Mouse (Mus musculus) intestine, embryonic 14.5 days (tissue): Measurements from ENCODE around the gene Il20rb. TPM values are rescaled to one million over a fixed set of nuclear protein-coding genes. Genes with fewer than 3 reads are reported as not detected.

ENCODE experiments used
- ATAC-seq: fragments of 200-750 bp; cut with Nextera tagmentation; replicated peaks from 2 replicates; pipeline ENCODE4 v1.8.0; 2017; ENCODE audit warnings: low read depth, moderate number of reproducible peaks, moderate TSS enrichment, moderate library complexity; ENCODE audit not compliant: low FRiP score, low TSS enrichment
- DNase-seq: peaks from one replicate; pipeline ENCODE4 v3.0.0-alpha.2; 2018; ENCODE audit warnings: low spot score
- H3K27ac ChIP-seq: fragments of 300-500 bp; sonication (generic); 2 replicates; pipeline ENCODE4 v1.5.1; 2014; ENCODE audit warnings: low read depth, mild to moderate bottlenecking, control low read depth
- H3K27me3 ChIP-seq: fragments of 300-500 bp; sonication (generic); replicated peaks from 2 replicates; pipeline ENCODE4 v1.6.1; 2014; ENCODE audit warnings: low read length, control low read depth; ENCODE audit not compliant: control insufficient read depth, insufficient read depth
- H3K36me3 ChIP-seq: fragments of 300-500 bp; sonication (generic); 2 replicates; pipeline ENCODE4 v1.6.1; 2014; ENCODE audit warnings: low read length, control low read depth; ENCODE audit not compliant: control insufficient read depth, insufficient read depth
- H3K4me1 ChIP-seq: fragments of 300-500 bp; sonication (generic); replicated peaks from 2 replicates; pipeline ENCODE4 v1.6.1; 2014; ENCODE audit warnings: low read length, control low read depth, mixed read lengths; ENCODE audit not compliant: control insufficient read depth, insufficient read depth
- H3K4me2 ChIP-seq: fragments of 300-500 bp; sonication (generic); 2 replicates; pipeline ENCODE4 v1.6.1; 2014; ENCODE audit warnings: low read length
- H3K4me3 ChIP-seq: fragments of 300-500 bp; sonication (generic); 2 replicates; pipeline ENCODE4 v1.5.1; 2014; ENCODE audit warnings: low read depth, low read length, control low read depth, mixed read lengths
- H3K9ac ChIP-seq: fragments of 300-500 bp; sonication (generic); 2 replicates; pipeline ENCODE4 v1.6.1; 2014; ENCODE audit warnings: mild to moderate bottlenecking, low read length
- H3K9me3 ChIP-seq: fragments of 300-500 bp; sonication (generic); 2 replicates; pipeline ENCODE4 v1.6.1; 2016; ENCODE audit warnings: low read length, control low read depth; ENCODE audit not compliant: control insufficient read depth
- WGBS: fragments of 180-500 bp; shearing (Covaris S2); extraction: QIAGEN DNeasy Blood & Tissue Kit; methylation state at CpG from one replicate; pipeline ENCODE4 v1.1.7; 2014; 5-methylcytosine and 5-hydroxymethylcytosine counted together
- polyA plus RNA-seq: library from polyadenylated mRNA; unstranded; fragments of >200 nt; fragmentation: Nextera tagmentation; extraction: Ambion mirVana; gene quantifications from 2 replicates; pipeline ENCODE4 v1.2.1, GENCODE M21; 2014

Gene Il20rb
- polyA plus RNA-seq, 1 experiment from 2014 or later = 1.5 TPM

GRCm38 (mm10) chr9:100507581-100507980 is 21.0 kb upstream of the Il20rb start:
- Histone ChIP-seq H3K4me2 (no peak overlapping the region), H3K27ac (no peak overlapping the region), H3K27me3 (no peaks in the 10 kb centered on the region), H3K9ac (no peak overlapping the region), H3K4me1 (no peaks in the 10 kb centered on the region), H3K4me3 (no peak overlapping the region), H3K36me3 (no peaks in the 10 kb centered on the region), H3K9me3 (no peaks in the 10 kb centered on the region)
- no peak for DNase-seq
- ATAC-seq = no peak
- 91% methylated on average over 2 of the region's 2 CpGs for WGBS

GRCm38 (mm10) chr9:100506652-100507051 is 20.1 kb upstream of the Il20rb start:
- Histone ChIP-seq H3K4me1 (no peaks in the 10 kb centered on the region), H3K9ac (no peak overlapping the region), H3K4me2 (peak overlapping the region; percentile 22; the same call in 1 of the 2 replicates), H3K27ac (no peak overlapping the region), H3K9me3 (no peaks in the 10 kb centered on the region), H3K36me3 (no peaks in the 10 kb centered on the region), H3K4me3 (peak overlapping the region; percentile 15; the same call in 1 of the 2 replicates), H3K27me3 (no peaks in the 10 kb centered on the region)
- ATAC-seq (no peak), DNase-seq (no peak)
- WGBS = 41% methylated on average over 2 of the region's 2 CpGs

- WGBS = 90% methylated on average over 4 of the region's 4 CpGs
- DNase-seq = no peak
- peak overlapping the region; percentile 22; the same call in 1 of the 2 replicates for H3K4me2 ChIP-seq
- H3K36me3 ChIP-seq = no peaks in the 10 kb centered on the region
- H3K4me3 ChIP-seq = no peak overlapping the region
- H3K9ac ChIP-seq = no peak overlapping the region
- H3K27ac ChIP-seq = no peak overlapping the region
- H3K9me3 ChIP-seq = no peaks in the 10 kb centered on the region
- H3K4me1 ChIP-seq = no peaks in the 10 kb centered on the region
- no peak for ATAC-seq
- no peaks in the 10 kb centered on the region for H3K27me3 ChIP-seq
Observed at GRCm38 (mm10) chr9:100505498-100505897, 18.9 kb upstream of the Il20rb start.

- Histone ChIP-seq H3K27ac (no peak overlapping the region), H3K36me3 (peaks cover 24% of the 10 kb centered on the region; the same call in 1 of the 2 replicates), H3K9me3 (no peaks in the 10 kb centered on the region), H3K9ac (no peak overlapping the region), H3K4me1 (no peaks in the 10 kb centered on the region), H3K27me3 (no peaks in the 10 kb centered on the region), H3K4me3 (no peak overlapping the region), H3K4me2 (no peak overlapping the region)
- ATAC-seq = no peak
- DNase-seq = no peak
- 87% methylated on average over 5 of the region's 5 CpGs for WGBS
Observed at GRCm38 (mm10) chr9:100493611-100494261, 7.1 kb upstream of the Il20rb start.

- DNase-seq (no peak), ATAC-seq (no peak)
- H3K4me3 ChIP-seq = no peak overlapping the region
- H3K36me3 ChIP-seq = peaks cover 10% of the 10 kb centered on the region; the same call in 1 of the 2 replicates
- H3K4me2 ChIP-seq = no peak overlapping the region
- H3K27ac ChIP-seq = no peak overlapping the region
- H3K27me3 ChIP-seq = no peaks in the 10 kb centered on the region
- WGBS = 79% methylated on average over 1 of the region's 1 CpGs
- H3K4me1 ChIP-seq = no peaks in the 10 kb centered on the region
- H3K9me3 ChIP-seq = no peaks in the 10 kb centered on the region
- H3K9ac ChIP-seq = no peak overlapping the region
Observed at GRCm38 (mm10) chr9:100491424-100491823, 4.8 kb upstream of the Il20rb start.

- H3K4me2 ChIP-seq = no peak overlapping the region
- H3K27me3 ChIP-seq = no peaks in the 10 kb centered on the region
- H3K27ac ChIP-seq = no peak overlapping the region
- no peaks in the 10 kb centered on the region for H3K9me3 ChIP-seq
- 90% methylated on average over 6 of the region's 6 CpGs for WGBS
- no peak overlapping the region for H3K9ac ChIP-seq
- no peaks in the 10 kb centered on the region; the same call in 1 of the 2 replicates for H3K36me3 ChIP-seq
- no peak for ATAC-seq
- DNase-seq = no peak
- no peak overlapping the region for H3K4me3 ChIP-seq
- no peaks in the 10 kb centered on the region for H3K4me1 ChIP-seq
Observed at GRCm38 (mm10) chr9:100488969-100489368, 2.4 kb upstream of the Il20rb start.

GRCm38 (mm10) chr9:100488056-100488713 is 1.6 kb upstream of the Il20rb start:
- Histone ChIP-seq H3K9ac (no peak overlapping the region), H3K4me2 (no peak overlapping the region), H3K27ac (no peak overlapping the region), H3K4me1 (no peaks in the 10 kb centered on the region), H3K36me3 (no peaks in the 10 kb centered on the region; the same call in 1 of the 2 replicates), H3K4me3 (no peak overlapping the region), H3K9me3 (no peaks in the 10 kb centered on the region), H3K27me3 (no peaks in the 10 kb centered on the region)
- WGBS = 62% methylated on average over 7 of the region's 7 CpGs
- no peak for DNase-seq
- ATAC-seq = no peak

- 86% methylated on average over 5 of the region's 5 CpGs for WGBS
- no peaks in the 10 kb centered on the region for H3K4me1 ChIP-seq
- no peaks in the 10 kb centered on the region for H3K27me3 ChIP-seq
- H3K4me2 ChIP-seq = no peak overlapping the region
- no peaks in the 10 kb centered on the region for H3K36me3 ChIP-seq
- ATAC-seq (no peak), DNase-seq (no peak)
- H3K9me3 ChIP-seq = no peaks in the 10 kb centered on the region
- no peak overlapping the region for H3K9ac ChIP-seq
- no peak overlapping the region for H3K27ac ChIP-seq
- H3K4me3 ChIP-seq = no peak overlapping the region
Observed at GRCm38 (mm10) chr9:100483318-100483717, 3.3 kb downstream of the Il20rb start.

- no peak for DNase-seq
- WGBS = 73% methylated on average over 6 of the region's 6 CpGs
Observed at GRCm38 (mm10) chr9:100481626-100482025, 5.0 kb downstream of the Il20rb start.

More at GRCm38 (mm10) chr9:100481626-100482025, 5.0 kb downstream of the Il20rb start:
- ATAC-seq = no peak
- H3K4me3 ChIP-seq = no peak overlapping the region
- no peaks in the 10 kb centered on the region for H3K4me1 ChIP-seq
- H3K36me3 ChIP-seq = no peaks in the 10 kb centered on the region
- no peaks in the 10 kb centered on the region for H3K27me3 ChIP-seq
- no peak overlapping the region for H3K27ac ChIP-seq
- no peak overlapping the region for H3K4me2 ChIP-seq
- no peak overlapping the region for H3K9ac ChIP-seq
- no peaks in the 10 kb centered on the region; the same call in 1 of the 2 replicates for H3K9me3 ChIP-seq
